Mouse (Mus musculus) ovary, postnatal 36 days (tissue): Measurements from ENCODE around the gene Ccdc173.

Experiments used
- DNase-seq: peaks from one replicate; pipeline ENCODE4 v3.0.0; 2022; ENCODE audit warnings: low spot score, mixed read lengths

Gene Ccdc173

GRCm38 (mm10) chr2:69788974-69789373 is 401 bp downstream of the Ccdc173 start:
- DNase-seq = no peak

GRCm38 (mm10) chr2:69778836-69779177 is 10.6 kb downstream of the Ccdc173 start:
- DNase-seq = no peak

GRCm38 (mm10) chr2:69777985-69778835 is 11.2 kb downstream of the Ccdc173 start:
- no peak for DNase-seq

GRCm38 (mm10) chr2:69773331-69773730 is 16.0 kb downstream of the Ccdc173 start:
- no peak for DNase-seq

- DNase-seq = no peak
Observed at GRCm38 (mm10) chr2:69764716-69765115, 24.7 kb downstream of the Ccdc173 start.

GRCm38 (mm10) chr2:69763340-69763739 is 26.0 kb downstream of the Ccdc173 start:
- DNase-seq = no peak

GRCm38 (mm10) chr2:69760980-69761379 is 28.4 kb downstream of the Ccdc173 start:
- DNase-seq = no peak

GRCm38 (mm10) chr2:69745091-69745490 is 44.3 kb downstream of the Ccdc173 start:
- DNase-seq = no peak

- no peak for DNase-seq
Observed at GRCm38 (mm10) chr2:69723519-69723825, 65.9 kb downstream of the Ccdc173 start.

GRCm38 (mm10) chr2:69722650-69723518 is 66.5 kb downstream of the Ccdc173 start:
- peak; percentile 90 for DNase-seq

GRCm38 (mm10) chr2:69722273-69722649 is 67.1 kb downstream of the Ccdc173 start, which contains the start of gene Ppig:
Ppig (plus strand) TSS chr2:69722545.
- DNase-seq = no peak

GRCm38 (mm10) chr2:69719121-69719520 is 70.3 kb downstream of the Ccdc173 start:
- DNase-seq = no peak

- DNase-seq = no peak
Observed at GRCm38 (mm10) chr2:69716483-69716882, 72.9 kb downstream of the Ccdc173 start.

GRCm38 (mm10) chr2:69714126-69714525 is 75.2 kb downstream of the Ccdc173 start:
- no peak for DNase-seq

GRCm38 (mm10) chr2:69713626-69714014 is 75.8 kb downstream of the Ccdc173 start:
- no peak for DNase-seq

- peak; percentile 80 for DNase-seq
Observed at GRCm38 (mm10) chr2:69712981-69713625, 76.3 kb downstream of the Ccdc173 start, which contains the start of gene Fastkd1. Fastkd1 (minus strand) TSS chr2:69713516.

- no peak for DNase-seq
Observed at GRCm38 (mm10) chr2:69712171-69712570, 77.2 kb downstream of the Ccdc173 start.
